Mouse (Mus musculus) kidney, postnatal 14 days (tissue): ENCODE results near the gene Evi5.

Experiments used
- DNase-seq: peaks from one replicate; pipeline ENCODE4 v3.0.0; 2022; ENCODE audit warnings: mixed read lengths

Gene Evi5

DNA sequence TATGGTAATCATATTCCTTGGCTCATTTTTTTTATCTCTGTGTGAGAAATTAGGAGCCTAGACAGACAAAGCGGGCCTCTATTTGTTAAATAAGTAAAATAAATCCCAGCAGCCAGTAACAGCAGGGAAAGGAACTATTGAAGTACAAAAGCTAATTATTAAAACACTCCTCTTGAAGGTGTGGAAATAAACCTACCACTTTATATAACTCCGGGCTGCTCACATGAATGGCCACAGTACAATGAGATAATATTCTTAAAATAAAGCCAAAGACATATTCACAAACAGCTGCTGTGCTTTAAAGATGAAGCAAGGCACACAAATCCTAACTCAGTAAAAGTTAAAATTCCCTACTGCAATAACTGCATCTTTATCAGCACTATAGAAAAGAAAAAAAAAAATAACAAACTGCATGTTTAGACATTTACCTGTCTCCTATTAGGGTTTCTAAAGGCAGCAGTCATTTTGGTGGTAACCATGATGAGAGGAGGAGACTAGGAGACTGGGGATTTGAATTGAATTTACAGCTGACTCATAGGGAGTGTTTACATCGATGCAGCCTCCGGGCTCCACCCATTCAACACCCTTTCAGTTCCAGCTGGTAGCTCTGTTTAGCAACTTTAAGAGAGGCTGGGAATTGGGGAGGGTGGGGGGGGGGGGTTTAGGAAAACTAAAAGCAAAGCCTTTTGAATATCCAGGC, at the start of gene Evi5:
Evi5 (minus strand) TSS at position 547 of the 700 bp plus-strand sequence.
- DNase-seq = peak; percentile 21

- DNase-seq = peak; percentile 43
Observed at GRCm38 (mm10) chr5:107924564-107924963, 49.7 kb upstream of the Evi5 start.

GRCm38 (mm10) chr5:107922836-107923235, 47.9 kb upstream of the Evi5 start:
- no peak for DNase-seq

DNA sequence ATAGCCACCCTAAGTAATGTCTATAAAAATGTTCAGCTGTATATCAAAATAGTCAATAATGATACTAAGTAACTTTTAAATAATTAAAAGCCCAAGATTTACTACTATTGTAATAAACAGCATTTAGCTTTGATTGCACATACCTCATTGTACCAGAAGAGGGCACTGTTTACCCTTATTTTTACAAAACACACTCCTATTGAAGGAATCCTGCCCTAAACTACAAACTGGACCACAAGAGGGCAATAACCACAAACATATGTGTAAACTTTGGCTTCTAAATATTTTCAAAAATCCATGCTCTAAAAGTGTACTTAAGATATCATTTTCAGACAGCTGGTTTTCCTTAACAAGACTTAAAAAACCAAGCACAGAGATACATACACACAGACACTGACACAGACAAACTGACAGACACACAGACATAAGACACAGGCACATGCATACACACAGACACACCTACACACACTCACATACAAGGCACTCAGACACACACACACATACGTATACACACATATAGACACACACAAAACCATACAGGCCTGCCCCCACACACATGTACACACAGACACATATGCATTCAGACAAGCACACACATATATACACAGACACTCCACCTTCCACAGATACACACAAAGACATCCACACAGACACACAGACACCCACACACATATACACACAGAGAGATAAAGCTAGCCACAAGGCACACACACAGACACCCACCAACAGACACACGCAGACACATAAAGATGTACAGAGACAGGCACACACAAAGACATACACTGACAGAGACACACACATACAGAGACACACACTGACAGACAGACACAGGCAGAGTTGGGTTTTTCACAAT, 46.7 kb upstream of the Evi5 start:
- DNase-seq = peak; percentile 76

DNA sequence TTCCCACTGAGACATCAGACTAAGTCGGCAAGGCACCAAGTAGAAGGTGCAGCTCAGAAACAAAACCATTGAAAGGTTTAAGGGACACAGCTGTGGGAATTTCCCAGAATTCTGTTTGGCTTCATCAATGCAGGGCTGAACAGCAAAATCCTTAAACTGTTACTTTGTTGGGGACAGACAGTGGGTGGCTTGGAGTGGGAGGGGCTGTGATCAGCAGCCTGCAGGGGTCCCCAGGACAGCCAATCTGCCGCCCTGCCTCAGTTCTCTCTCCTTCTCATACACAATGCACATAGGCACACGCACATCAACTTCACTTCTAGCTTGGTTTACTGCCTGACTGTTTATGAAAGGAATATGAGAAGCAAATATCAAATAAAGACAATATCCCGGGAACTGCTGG, 40.4 kb upstream of the Evi5 start:
- DNase-seq = no peak

GRCm38 (mm10) chr5:107911012-107911411, 36.1 kb upstream of the Evi5 start:
- DNase-seq = no peak

DNA sequence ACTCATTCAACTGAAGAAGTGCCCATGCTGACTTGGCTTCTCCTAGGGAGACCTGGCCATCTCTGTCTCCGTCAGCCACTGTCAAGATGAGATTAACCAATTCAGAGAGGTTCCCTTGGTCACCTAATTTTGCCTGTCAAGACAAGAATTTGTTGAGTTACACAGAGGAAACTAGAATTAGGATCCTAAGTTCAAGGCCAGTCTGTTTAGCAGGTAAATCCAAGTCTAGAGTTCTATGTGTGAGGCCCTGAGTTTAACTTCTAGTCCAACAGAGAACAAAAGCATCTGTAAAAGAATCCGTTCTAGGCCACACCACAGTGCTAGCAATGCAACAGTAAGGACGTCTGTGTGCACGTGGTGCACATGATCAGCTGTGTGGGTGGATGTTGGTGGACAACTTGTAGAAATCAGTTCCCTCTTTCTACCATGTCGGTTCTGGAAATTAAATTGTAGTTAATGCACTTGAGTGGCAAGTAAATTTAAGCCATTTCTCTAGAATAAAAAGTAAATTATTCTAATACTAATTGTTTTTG, 35.2 kb upstream of the Evi5 start:
- no peak for DNase-seq

DNA sequence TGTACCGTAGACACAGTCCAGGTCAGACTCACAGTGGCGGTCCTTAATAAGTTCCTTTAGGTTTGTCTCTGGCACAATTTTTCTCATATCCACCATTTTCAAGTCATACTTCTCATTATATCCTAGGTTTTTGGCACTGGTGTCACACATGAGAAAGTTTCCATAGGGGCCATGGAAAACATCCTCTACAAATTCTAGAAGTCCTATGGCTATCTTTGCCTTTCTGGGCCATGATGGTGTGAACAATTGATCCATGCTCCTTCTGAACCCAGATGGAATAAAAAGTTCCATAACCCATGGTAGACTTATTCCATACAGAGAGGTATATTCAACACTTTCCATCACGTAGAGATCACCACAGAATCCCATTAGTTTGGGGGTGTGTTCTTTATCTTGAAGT, 34.8 kb upstream of the Evi5 start:
- no peak for DNase-seq

GRCm38 (mm10) chr5:107908514-107909110, 33.7 kb upstream of the Evi5 start:
- no peak for DNase-seq

- no peak for DNase-seq
Observed at GRCm38 (mm10) chr5:107904325-107904724, 29.4 kb upstream of the Evi5 start.

DNA sequence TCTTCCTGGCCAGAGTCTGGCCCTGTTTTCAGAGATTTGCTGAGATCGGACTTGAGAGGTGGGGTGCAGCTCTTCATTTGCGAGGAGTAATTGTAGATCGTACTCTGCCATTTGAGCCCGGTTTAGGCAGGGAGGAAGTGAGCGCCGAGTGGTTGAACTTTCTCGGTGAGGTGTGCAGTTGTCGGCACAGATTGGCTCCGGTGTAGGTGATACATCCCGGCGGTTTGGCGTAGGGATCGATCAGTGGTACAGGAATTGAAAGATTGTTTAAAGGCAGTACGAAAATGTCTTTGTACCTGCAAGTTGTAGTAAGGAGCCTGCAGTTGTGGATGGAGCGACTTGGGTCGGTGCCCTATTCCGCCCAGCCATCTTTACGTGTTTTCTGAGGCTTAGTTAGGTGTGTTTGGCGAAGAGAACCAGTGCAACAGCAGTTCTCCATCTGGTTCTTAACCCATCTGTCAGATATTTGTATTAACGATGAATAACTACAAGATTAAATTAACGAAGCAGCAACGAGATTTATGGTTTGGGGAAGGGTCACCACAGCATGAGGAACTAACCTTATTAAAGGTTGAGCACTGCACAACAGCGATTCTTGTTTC, 26.2 kb upstream of the Evi5 start:
- no peak for DNase-seq

DNA sequence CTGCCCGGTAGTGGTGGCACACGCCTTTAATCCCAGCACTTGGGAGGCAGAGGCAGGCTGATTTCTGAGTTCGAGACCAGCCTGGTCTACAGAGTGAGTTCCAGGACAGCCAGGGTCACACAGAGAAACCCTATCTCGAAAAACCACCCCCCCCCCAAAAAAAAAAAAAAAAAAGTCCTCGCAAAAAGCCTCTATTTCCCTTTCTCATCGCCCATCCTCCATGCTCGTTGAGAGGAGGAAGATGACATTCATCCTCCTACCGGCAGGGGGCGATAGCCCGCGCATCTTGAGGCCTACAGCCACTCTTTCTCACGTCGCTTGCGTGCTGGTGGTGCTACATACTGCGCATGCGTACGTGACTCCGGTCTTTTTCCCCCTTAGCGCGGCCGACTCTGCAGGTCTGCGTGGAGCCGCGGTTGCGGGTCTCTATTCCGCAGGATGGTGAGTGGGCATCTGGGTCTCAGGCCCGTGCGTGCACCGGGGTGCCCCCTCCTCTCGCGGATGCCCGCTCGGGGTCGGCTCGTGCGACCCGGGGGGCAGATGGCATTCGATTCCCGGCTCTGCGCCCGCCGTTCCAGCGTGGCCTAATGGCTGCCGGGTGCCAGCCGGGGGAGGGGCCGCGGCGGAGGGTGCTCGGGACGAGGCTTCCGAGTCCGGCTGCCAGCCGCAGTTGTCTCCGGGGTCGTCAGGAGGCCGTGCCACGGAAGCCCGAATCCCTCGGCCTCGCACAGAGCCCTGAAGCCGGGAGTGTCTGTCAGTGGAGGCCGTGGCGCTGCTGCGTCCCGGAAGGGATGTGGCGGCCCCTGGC, 25.5 kb upstream of the Evi5 start, which contains the start of gene Rpl5:
Rpl5 (plus strand) TSS at position 297 of the 808 bp plus-strand sequence.
- DNase-seq = peak; percentile 96

- no peak for DNase-seq
Observed at GRCm38 (mm10) chr5:107896265-107896664, 21.4 kb upstream of the Evi5 start.

GRCm38 (mm10) chr5:107894676-107895075, 19.8 kb upstream of the Evi5 start:
- DNase-seq = no peak

DNA sequence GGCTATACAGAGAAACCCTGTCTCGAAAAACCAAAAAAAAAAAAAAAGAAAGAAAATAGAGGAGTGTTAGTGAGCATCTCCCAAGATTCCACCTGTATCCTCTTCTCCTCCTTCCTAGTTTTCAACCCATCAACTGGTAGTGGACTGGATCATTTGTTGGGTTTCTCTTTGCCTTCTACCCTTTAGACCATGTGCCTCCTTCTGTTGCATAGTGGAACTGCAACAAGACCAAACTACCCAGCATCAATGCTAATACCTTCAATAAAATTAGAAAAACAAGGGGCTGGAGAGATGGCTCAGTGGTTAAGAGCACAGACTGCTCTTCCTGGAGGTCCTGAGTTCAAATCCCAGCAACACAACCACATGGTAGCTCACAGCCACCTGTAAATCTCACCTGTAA, 16.6 kb upstream of the Evi5 start:
- DNase-seq = peak; percentile 24

DNA sequence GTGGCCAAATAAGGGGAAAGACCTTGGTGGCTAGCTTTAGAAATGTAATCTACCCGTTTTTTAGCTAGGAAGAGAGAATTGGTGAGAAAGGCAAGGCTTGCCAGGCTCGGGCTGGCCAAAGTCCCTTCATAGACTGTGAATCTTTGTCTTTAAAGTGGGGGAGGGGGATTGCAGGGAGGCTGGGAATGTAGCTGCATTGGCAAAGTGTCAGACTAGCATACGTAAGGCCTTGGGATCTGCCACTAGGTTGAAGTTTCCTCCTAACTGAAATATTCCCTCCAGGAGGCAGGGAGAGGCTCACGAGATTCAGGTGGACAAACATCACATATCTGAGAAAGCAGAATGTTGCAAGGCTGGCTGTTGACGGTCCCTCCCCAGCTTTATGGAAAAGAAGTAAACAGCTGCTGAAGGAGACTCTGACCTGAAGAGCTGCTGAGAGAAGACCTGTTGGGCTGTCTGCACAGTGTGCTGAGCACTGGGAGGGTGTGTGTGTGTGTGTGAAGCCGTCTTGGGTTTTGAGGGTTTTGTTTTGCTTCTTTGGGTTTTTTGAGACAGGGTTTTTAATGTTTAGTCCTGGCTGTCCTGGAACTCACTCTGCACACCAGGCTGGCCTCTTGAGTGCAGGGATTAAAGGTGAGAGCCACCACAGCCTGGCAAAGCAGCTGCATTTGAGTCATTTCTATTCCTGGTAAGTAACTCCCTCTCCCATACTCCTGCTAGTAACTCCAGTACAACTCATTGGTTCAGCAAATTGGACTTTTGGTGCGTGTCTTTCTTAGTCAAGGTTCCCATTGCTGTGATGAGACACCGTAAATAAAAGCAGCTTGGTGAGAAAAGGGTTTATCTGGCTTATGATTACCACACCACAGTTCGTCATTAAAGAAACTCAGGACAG, 15.3 kb upstream of the Evi5 start:
- peak; percentile 82 for DNase-seq

- peak; percentile 74 for DNase-seq
Observed at GRCm38 (mm10) chr5:107880710-107881109, 5.8 kb upstream of the Evi5 start.

DNA sequence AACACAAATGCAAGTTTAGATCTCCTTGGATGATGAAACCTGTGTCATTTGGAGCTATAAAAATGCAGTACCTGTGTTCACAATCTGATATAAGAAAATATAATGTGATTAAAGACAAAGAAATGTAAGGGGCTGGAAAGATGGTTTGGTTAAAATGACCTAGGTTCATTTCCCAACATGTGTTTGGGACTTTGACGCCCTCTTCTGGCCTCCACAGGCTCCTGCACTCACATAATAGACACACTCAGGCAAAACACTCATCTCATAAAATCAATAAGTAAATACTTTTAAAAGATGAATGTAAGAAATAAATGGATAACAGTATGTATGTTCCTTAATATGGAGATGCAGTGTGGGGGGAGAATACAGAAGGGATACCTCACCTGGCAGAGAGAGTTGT, 2.1 kb upstream of the Evi5 start:
- DNase-seq = no peak

DNA sequence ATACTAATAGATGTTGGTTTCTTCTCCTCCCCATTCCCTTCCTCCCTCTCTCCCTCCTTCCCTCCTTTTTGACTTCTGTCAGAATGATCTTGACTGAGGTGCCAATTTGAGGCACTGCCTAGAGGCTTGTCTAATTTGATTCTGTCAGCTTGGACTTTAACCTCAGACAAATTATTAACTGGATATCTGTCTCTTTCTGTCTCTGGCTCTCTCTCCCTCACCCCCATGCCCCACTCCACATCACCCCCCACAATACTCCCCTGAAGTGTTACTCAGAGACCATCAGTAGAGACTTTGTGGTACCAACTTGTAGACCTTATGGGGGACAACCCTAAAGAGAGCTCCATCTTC, 329 bp upstream of the Evi5 start:
- DNase-seq = peak; percentile 33

DNA sequence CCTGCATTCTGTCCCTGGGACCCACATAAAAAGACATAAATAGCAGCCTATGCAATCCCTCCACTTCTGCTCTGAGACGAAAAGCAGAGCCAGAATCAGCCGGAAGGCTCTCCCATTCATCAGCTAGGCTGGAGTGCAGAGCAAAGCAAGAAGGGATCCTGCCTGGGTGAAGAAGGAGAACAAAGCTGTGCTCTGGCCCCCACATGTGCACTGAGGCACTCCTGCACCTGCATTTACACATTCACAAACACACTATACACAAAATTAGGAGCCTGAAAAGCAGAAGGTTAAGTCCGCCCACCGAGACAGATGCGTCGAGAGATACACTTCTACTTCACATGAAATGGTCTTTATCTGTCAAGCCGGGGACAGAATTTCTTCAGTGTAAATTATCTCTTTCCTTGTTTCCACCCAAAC, 1.0 kb downstream of the Evi5 start:
- no peak for DNase-seq

GRCm38 (mm10) chr5:107873330-107873729, 1.6 kb downstream of the Evi5 start:
- DNase-seq = no peak
